In genomic region chr9:57945771-57946616, GRCm38 (mm10) we compare ENCODE assay signal across 23 mouse cellular contexts. TPM values are rescaled to one million over a fixed set of nuclear protein-coding genes. Genes with fewer than 3 reads are reported as not detected.
DNase-seq lines count a peak whose midpoint lies in the region; ATAC-seq and TF ChIP-seq lines count a peak whose summit lies in the region.
"Had no signal": no experiment of that assay in that cellular context is flagged by ENCODE, and none has a peak within 500 bp of the region (broad histone marks: within the 10 kb centered on the region; RNA-seq: fewer than 3 reads in every experiment).

No protein-coding gene starts in this region.

- no peak overlapping the region for H3K4me3 ChIP-seq in embryonic facial prominence, embryonic 14.5 days (ENCODE audit: low read depth, low read length)
- no peak overlapping the region for H3K4me3 ChIP-seq in embryonic facial prominence, embryonic 10.5 days
- peak overlapping the region; percentile 32 for H3K4me3 ChIP-seq in left cerebral cortex, adult 2 months
- H3K4me3 ChIP-seq in cortical plate, adult 2 months (ENCODE audit: insufficient read depth, low read length): 0 out of 2 replicates have a peak overlapping the region, but pooled peaks have one; percentile 7
- H3K4me3 ChIP-seq: embryonic facial prominence, embryonic 15.5 days; forebrain, embryonic 15.5 days; hindbrain, embryonic 13.5 days; intestine, embryonic 15.5 days; midbrain, embryonic 15.5 days had no signal

- TF ChIP-seq POLR2A in cortical plate, adult 2 months (IDR thresholded peaks at IDR 0.05; ENCODE audit: extremely low read depth, insufficient read depth, low read length): no peak

- H3K9ac ChIP-seq in embryonic facial prominence, embryonic 14.5 days (ENCODE audit: low read depth, low read length): no peak overlapping the region
- H3K9ac ChIP-seq: embryonic facial prominence, embryonic 15.5 days; forebrain, embryonic 15.5 days; hindbrain, embryonic 13.5 days; intestine, embryonic 15.5 days; liver, embryonic 14.5 days; lung, embryonic 14.5 days; midbrain, embryonic 15.5 days had no signal

- 0 out of 2 replicates have a peak, but pooled peaks have one; percentile 8 for ATAC-seq in embryonic facial prominence, embryonic 14.5 days (ENCODE audit: low read depth)
- no peak for ATAC-seq in erythroid progenitor cell, adult 5-6 weeks (replicated peaks; ENCODE audit: low FRiP score, poor library complexity, severe bottlenecking)
- ATAC-seq: CD4-positive, CD25-positive, alpha-beta regulatory T cell, adult 4 months; forebrain, embryonic 15.5 days; intestine, embryonic 15.5 days; midbrain, embryonic 15.5 days had no signal

- H3K4me1 ChIP-seq in embryonic facial prominence, embryonic 14.5 days (ENCODE audit: control insufficient read depth, insufficient read depth, low read length): peaks cover 11% of the 10 kb centered on the region; the same call in 1 of the 2 replicates
- H3K4me1 ChIP-seq in embryonic facial prominence, embryonic 10.5 days: peaks cover 49% of the 10 kb centered on the region
- peaks cover 29% of the 10 kb centered on the region for H3K4me1 ChIP-seq in cortical plate, adult 2 months (ENCODE audit: control insufficient read depth, insufficient read depth, low read length)

- H3K27ac ChIP-seq in embryonic facial prominence, embryonic 14.5 days (replicated peaks; ENCODE audit: low read depth, low read length): no peak overlapping the region
- H3K27ac ChIP-seq in embryonic facial prominence, embryonic 10.5 days (replicated peaks): no peak overlapping the region
- H3K27ac ChIP-seq in left cerebral cortex, adult 2 months: peak overlapping the region; percentile 92
- H3K27ac ChIP-seq in cortical plate, adult 2 months (ENCODE audit: insufficient read depth, low read length): peak overlapping the region; percentile 60
- H3K27ac ChIP-seq: embryonic facial prominence, embryonic 15.5 days; forebrain, embryonic 15.5 days; intestine, embryonic 15.5 days; liver, embryonic 14.5 days; midbrain, embryonic 15.5 days had no signal

- TF ChIP-seq CTCF in left cerebral cortex, adult 2 months (IDR thresholded peaks at IDR 0.05): no peak
- no peak for TF ChIP-seq CTCF in cortical plate, adult 2 months (IDR thresholded peaks at IDR 0.05; ENCODE audit: extremely low read depth, insufficient read depth, low read length)

- H3K9me3 ChIP-seq in embryonic facial prominence, embryonic 14.5 days (ENCODE audit: control insufficient read depth, low read length): no peaks in the 10 kb centered on the region
- H3K9me3 ChIP-seq in embryonic facial prominence, embryonic 10.5 days: no peaks in the 10 kb centered on the region
- H3K9me3 ChIP-seq: embryonic facial prominence, embryonic 15.5 days; forebrain, embryonic 15.5 days; hindbrain, embryonic 13.5 days; intestine, embryonic 15.5 days; midbrain, embryonic 15.5 days had no signal

- H3K36me3 ChIP-seq in embryonic facial prominence, embryonic 14.5 days (ENCODE audit: control insufficient read depth, insufficient read depth, low read length): no peaks in the 10 kb centered on the region
- H3K36me3 ChIP-seq in embryonic facial prominence, embryonic 10.5 days (replicated peaks): no peaks in the 10 kb centered on the region
- H3K36me3 ChIP-seq: embryonic facial prominence, embryonic 15.5 days; forebrain, embryonic 15.5 days; hindbrain, embryonic 13.5 days; intestine, embryonic 15.5 days; midbrain, embryonic 15.5 days had no signal

- peaks cover 25% of the 10 kb centered on the region for H3K27me3 ChIP-seq in embryonic facial prominence, embryonic 14.5 days (replicated peaks; ENCODE audit: control insufficient read depth, insufficient read depth, low read length)
- H3K27me3 ChIP-seq in embryonic facial prominence, embryonic 10.5 days (replicated peaks; ENCODE audit: low read depth, poor library complexity, severe bottlenecking): peaks cover 96% of the 10 kb centered on the region
- H3K27me3 ChIP-seq: forebrain, embryonic 15.5 days had no signal

- 60% methylated on average over 8 of the region's 8 CpGs for WGBS in embryonic facial prominence, embryonic 14.5 days
- 75% methylated on average over 8 of the region's 8 CpGs for WGBS in embryonic facial prominence, embryonic 10.5 days

- intact Hi-C loops in left cerebral cortex, adult 2 months (cut with DNase I): no loop called here
- intact Hi-C loops in left cerebral cortex, postnatal 36 days (cut with DNase I): no loop called here

- no peak overlapping the region for H3K4me2 ChIP-seq in embryonic facial prominence, embryonic 14.5 days (ENCODE audit: low read depth, low read length)
- H3K4me2 ChIP-seq: embryonic facial prominence, embryonic 15.5 days; forebrain, embryonic 15.5 days; hindbrain, embryonic 13.5 days; intestine, embryonic 15.5 days; lung, embryonic 14.5 days; midbrain, embryonic 15.5 days had no signal

- peak; percentile 39 for DNase-seq in embryonic facial prominence, embryonic 14.5 days (ENCODE audit: low spot score)
- no peak for DNase-seq in embryonic facial prominence, embryonic 10.5 days (ENCODE audit: low spot score)
- DNase-seq in left cerebral cortex, adult 2 months (ENCODE audit: extremely low spot score in 1 of 2, low spot score in 2 of 2): no peak
- no peak for DNase-seq in left cerebral cortex, postnatal 36 days (ENCODE audit: low spot score in 2 of 2)
- peak; percentile 85 for DNase-seq in retina, postnatal 1 day
- no peak for DNase-seq in adrenal gland, postnatal 25 days
- DNase-seq: cerebellum, adult 11-12 months; cerebellum, postnatal 25 days; embryo, embryonic 11 days; gastrocnemius, postnatal 10 days; heart, adult 18-20 months; kidney, adult 8-10 months; kidney, postnatal 10 days; lung, embryonic 14.5 days had no signal

RNA-seq across cellular contexts. Expression of gene Sema7a, which starts 6.1 kb away (rescaled TPM):
- 1.2 TPM in 2 replicates for polyA plus RNA-seq in embryonic facial prominence, embryonic 14.5 days (2014; fragmentation: Nextera tagmentation; extraction: Ambion mirVana)
- 0.08 and 0.25 TPM in 2 replicates for polyA plus RNA-seq in embryonic facial prominence, embryonic 10.5 days (2016; fragmentation: Nextera tagmentation; extraction: Ambion mirVana)
- total RNA-seq in left cerebral cortex, adult 2 months (2021): 100 to 1,000 TPM; 151 to 160 TPM
- 100 to 1,000 TPM; 130 to 162 TPM for total RNA-seq in left cerebral cortex, postnatal 36 days (2021)
- 147 and 154 TPM in 2 replicates for polyA plus RNA-seq in cortical plate, adult 2 months (2012; rRNA removed)
- 8.6 and 8.8 TPM in 2 replicates for total RNA-seq in adrenal gland, postnatal 25 days (2021)
- total RNA-seq in erythroid progenitor cell, adult 5-6 weeks (2015; ENCODE audit: low replicate concordance): 0.42 TPM in 1 of 2 replicates, not detected in the other
- total RNA-seq in erythroid progenitor cell, adult 5-6 weeks (2017; ENCODE audit: low replicate concordance): 0.64 TPM in 1 of 2 replicates, not detected in the other
- polyA plus RNA-seq: CD4-positive, CD25-positive, alpha-beta regulatory T cell, adult 4 months had no signal

RNA-seq across cellular contexts. Expression of gene Ubl7, which starts 35.2 kb away (rescaled TPM):
- polyA plus RNA-seq in embryonic facial prominence, embryonic 14.5 days (2014; fragmentation: Nextera tagmentation; extraction: Ambion mirVana): 85.0 and 99.3 TPM in 2 replicates
- polyA plus RNA-seq in embryonic facial prominence, embryonic 10.5 days (2016; fragmentation: Nextera tagmentation; extraction: Ambion mirVana): 118 and 130 TPM in 2 replicates
- 100 to 1,000 TPM; 101 to 109 TPM for total RNA-seq in left cerebral cortex, adult 2 months (2021)
- 100 to 1,000 TPM; 108 to 128 TPM for total RNA-seq in left cerebral cortex, postnatal 36 days (2021)
- 144 and 145 TPM in 2 replicates for polyA plus RNA-seq in cortical plate, adult 2 months (2012; rRNA removed)
- total RNA-seq in adrenal gland, postnatal 25 days (2021): 82.7 and 89.0 TPM in 2 replicates
- 16.2 and 33.1 TPM in 2 replicates for total RNA-seq in erythroid progenitor cell, adult 5-6 weeks (2015; ENCODE audit: low replicate concordance)
- 13.8 and 15.0 TPM in 2 replicates for total RNA-seq in erythroid progenitor cell, adult 5-6 weeks (2017; ENCODE audit: low replicate concordance)

Comparison
In these comparisons a context has a peak if more than half of its experiments do, and no peak if none do; other contexts are left out.
1. DNase-seq: peak in embryonic facial prominence, embryonic 14.5 days (single experiment) and retina, postnatal 1 day (single experiment); none in embryonic facial prominence, embryonic 10.5 days (single experiment), left cerebral cortex, adult 2 months (0 of 2), left cerebral cortex, postnatal 36 days (0 of 2) and adrenal gland, postnatal 25 days (single experiment).
2. H3K27ac ChIP-seq: peak in left cerebral cortex, adult 2 months (single experiment) and cortical plate, adult 2 months (single experiment); none in embryonic facial prominence, embryonic 14.5 days (single experiment) and embryonic facial prominence, embryonic 10.5 days (single experiment).
3. H3K4me3 ChIP-seq: peak in left cerebral cortex, adult 2 months (single experiment) and cortical plate, adult 2 months (single experiment); none in embryonic facial prominence, embryonic 14.5 days (single experiment) and embryonic facial prominence, embryonic 10.5 days (single experiment).
4. RNA of gene Sema7a, which starts 6.1 kb away (total RNA-seq): 130 to 162 TPM in left cerebral cortex, postnatal 36 days and 151 to 160 TPM in left cerebral cortex, adult 2 months; 8.6 to 8.8 TPM in adrenal gland, postnatal 25 days and 0.42 to 0.64 TPM in erythroid progenitor cell, adult 5-6 weeks; every median in the first group is over 10 times any median in the second.